In the genomic region with DNA sequence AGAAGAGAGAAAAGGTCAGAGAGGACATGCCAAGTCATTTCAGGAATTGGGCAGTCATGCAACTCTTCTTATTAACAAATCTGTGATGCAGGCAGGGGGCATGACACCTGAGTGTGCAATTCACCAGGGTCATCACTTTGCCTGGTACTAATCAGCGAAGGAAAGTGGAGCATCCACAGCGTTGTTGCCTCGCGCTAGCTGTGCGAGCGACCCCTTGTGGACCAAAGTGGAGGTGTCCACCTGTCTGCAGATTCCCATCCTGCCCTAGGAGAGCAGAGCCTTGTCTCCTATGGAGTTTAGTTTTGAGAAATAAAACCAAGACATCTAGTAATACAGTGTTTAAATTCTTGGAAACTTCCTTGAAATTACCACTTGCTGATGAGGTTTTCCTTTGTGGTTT, we compare ENCODE assay signal across 8 mouse cellular contexts.
A peak's percentile ranks its signal among the peaks of the same experiment; 100 is the strongest.
DNase-seq lines count a peak whose midpoint lies in the region; ATAC-seq and TF ChIP-seq lines count a peak whose summit lies in the region.

No protein-coding gene starts in this region.

- 5% methylated on average over 6 of the region's 6 CpGs for WGBS in liver, embryonic 11.5 days
- WGBS in liver, postnatal 0 days (ENCODE audit: insufficient replicate concordance) = 12% methylated on average over 6 of the region's 6 CpGs
- WGBS in small intestine, adult 2 months = 13% methylated on average over 6 of the region's 6 CpGs

- H3K4me3 ChIP-seq in liver, embryonic 11.5 days (ENCODE audit: low read depth, low read length) = no peak overlapping the region
- H3K4me3 ChIP-seq in liver, postnatal 0 days (ENCODE audit: low read depth, low read length) = no peak overlapping the region
- H3K4me3 ChIP-seq in small intestine, adult 2 months (ENCODE audit: low read depth, low read length) = no peak overlapping the region

- no peak overlapping the region for H3K9ac ChIP-seq in liver, embryonic 11.5 days (ENCODE audit: low read depth, low read length)
- no peak overlapping the region for H3K9ac ChIP-seq in liver, postnatal 0 days (replicated peaks)

- no peak overlapping the region for H3K27ac ChIP-seq in liver, embryonic 11.5 days (ENCODE audit: low read depth, low read length)
- H3K27ac ChIP-seq in liver, postnatal 0 days (ENCODE audit: low read depth) = no peak overlapping the region
- H3K27ac ChIP-seq in small intestine, adult 2 months (ENCODE audit: insufficient read depth, low read depth, low read length) = no peak overlapping the region

- peak; percentile 24 for DNase-seq in liver
- no peak for DNase-seq in liver, embryonic 11.5 days (ENCODE audit: low spot score)
- DNase-seq in ZHBTc4 (ENCODE audit: low read depth, low spot score) = peak; percentile 50
- peak; percentile 75 to 87 for DNase-seq in cerebellum, postnatal 25 days
- peak; percentile 18 for DNase-seq in liver, postnatal 0 days

- no peak overlapping the region for H3K4me2 ChIP-seq in liver, embryonic 11.5 days
- H3K4me2 ChIP-seq in liver, postnatal 0 days (ENCODE audit: low read depth, low read length) = no peak overlapping the region

- H3K36me3 ChIP-seq in liver, embryonic 11.5 days (ENCODE audit: control insufficient read depth, insufficient read depth, low read length) = no peaks in the 10 kb centered on the region
- H3K36me3 ChIP-seq in liver, postnatal 0 days (replicated peaks; ENCODE audit: insufficient read depth, low read length) = no peaks in the 10 kb centered on the region
- no peaks in the 10 kb centered on the region for H3K36me3 ChIP-seq in small intestine, adult 2 months (ENCODE audit: control insufficient read depth, insufficient read depth, low read length)

- no peaks in the 10 kb centered on the region for H3K4me1 ChIP-seq in liver, embryonic 11.5 days (replicated peaks; ENCODE audit: control insufficient read depth, insufficient read depth, low read length)
- H3K4me1 ChIP-seq in liver, postnatal 0 days (ENCODE audit: insufficient read depth) = no peaks in the 10 kb centered on the region
- H3K4me1 ChIP-seq in small intestine, adult 2 months (ENCODE audit: control insufficient read depth, insufficient read depth, insufficient read length, low read length) = no peaks in the 10 kb centered on the region

- H3K27me3 ChIP-seq in liver, embryonic 11.5 days (replicated peaks; ENCODE audit: control insufficient read depth, insufficient read depth, low read length) = no peaks in the 10 kb centered on the region
- H3K27me3 ChIP-seq in liver, postnatal 0 days (ENCODE audit: insufficient read depth, low read length) = no peaks in the 10 kb centered on the region
- no peaks in the 10 kb centered on the region for H3K27me3 ChIP-seq in small intestine, adult 2 months (ENCODE audit: control insufficient read depth, insufficient read depth, low read length)

- ATAC-seq in liver, embryonic 11.5 days (replicated peaks; ENCODE audit: low FRiP score) = no peak
- peak; percentile 53 to 75; a peak in 3 of 4 replicates for ATAC-seq in hematopoietic stem cell, adult 5-6 weeks (replicated peaks in 1 of 2; ENCODE audit: insufficient read depth in 1 of 2, low FRiP score in 2 of 2, low TSS enrichment in 1 of 2, low read depth in 1 of 2, poor library complexity in 2 of 2, severe bottlenecking in 2 of 2)
- ATAC-seq in liver, postnatal 0 days = no peak
- ATAC-seq in activated CD4-positive, CD25-positive, alpha-beta regulatory T cell, adult 4 months = no peak

- no peak for TF ChIP-seq POLR2A in small intestine, adult 2 months (IDR thresholded peaks at IDR 0.05; ENCODE audit: low read depth, low read length)

- TF ChIP-seq EP300 in liver, postnatal 0 days (IDR thresholded peaks at IDR 0.05; ENCODE audit: low read depth) = no peak

- TF ChIP-seq CTCF in liver, postnatal 0 days (IDR thresholded peaks at IDR 0.05; ENCODE audit: low read depth) = peak; percentile 63
- TF ChIP-seq CTCF in small intestine, adult 2 months (IDR thresholded peaks at IDR 0.05; ENCODE audit: extremely low read depth, insufficient read length, insufficient replicate concordance, low read depth, low read length) = peak; percentile 31; the same call in 1 of the 2 replicates

- H3K9me3 ChIP-seq in liver, embryonic 11.5 days (ENCODE audit: control insufficient read depth, low read length) = no peaks in the 10 kb centered on the region
- no peaks in the 10 kb centered on the region for H3K9me3 ChIP-seq in liver, postnatal 0 days (ENCODE audit: low read length)

Comparison
In these comparisons a context has a peak if more than half of its experiments do, and no peak if none do; other contexts are left out.
1. ATAC-seq: peak in hematopoietic stem cell, adult 5-6 weeks (2 of 2); none in liver, embryonic 11.5 days (single experiment), liver, postnatal 0 days (single experiment) and activated CD4-positive, CD25-positive, alpha-beta regulatory T cell, adult 4 months (single experiment).